Mouse (Mus musculus) 416B (cell line): Measurements from ENCODE around the gene Ptprt.
"Not testable (repeated sequence)": the region's sequence is repeated elsewhere in the genome, so short reads cannot be mapped to it uniquely, and the experiment has no call there.

Experiments
- DNase-seq: peaks from one replicate; pipeline ENCODE4 v3.0.0; 2011; ENCODE audit warnings: low read depth

The Ptprt gene

DNA sequence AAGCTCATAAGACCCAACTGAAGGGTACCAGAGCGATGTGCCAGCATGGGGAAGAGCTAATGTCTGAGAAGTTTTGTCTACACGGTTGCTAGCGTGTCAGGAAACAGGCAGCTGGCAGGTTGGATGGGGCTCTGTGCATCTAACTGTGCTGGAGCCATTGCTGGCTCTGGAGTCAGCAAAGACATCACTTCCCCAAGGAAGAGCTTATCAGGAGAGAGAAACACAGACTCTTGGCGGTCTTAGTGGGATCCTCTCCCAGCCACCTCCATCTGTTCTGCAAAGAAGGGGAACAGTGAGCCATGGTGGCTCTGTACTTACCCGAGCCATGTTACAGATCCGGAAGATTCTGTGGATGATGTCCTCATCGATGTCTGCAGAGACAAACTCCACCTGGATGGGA, 1126.8 kb downstream of the Ptprt start:
- no peak for DNase-seq

DNA sequence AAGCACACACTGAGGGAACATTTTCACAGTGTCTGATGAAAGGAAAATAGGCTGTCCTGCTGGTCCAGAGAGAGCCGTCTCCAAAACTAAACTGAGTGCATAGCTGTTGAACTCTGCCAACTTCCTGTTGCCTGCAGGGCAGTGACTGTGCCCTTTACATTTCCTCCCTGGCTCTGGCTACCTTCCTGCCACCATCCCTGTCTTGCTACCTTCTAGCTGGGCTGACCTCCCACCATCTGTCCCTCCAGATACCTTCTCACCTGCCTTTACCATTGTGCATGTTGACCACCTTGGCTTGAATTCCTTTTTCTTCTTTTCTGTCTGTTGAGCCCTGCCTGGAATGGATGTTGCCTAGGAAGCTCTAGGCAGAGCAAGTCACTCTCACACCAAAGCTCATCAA, 1133.8 kb downstream of the Ptprt start:
- DNase-seq, result no peak

DNA sequence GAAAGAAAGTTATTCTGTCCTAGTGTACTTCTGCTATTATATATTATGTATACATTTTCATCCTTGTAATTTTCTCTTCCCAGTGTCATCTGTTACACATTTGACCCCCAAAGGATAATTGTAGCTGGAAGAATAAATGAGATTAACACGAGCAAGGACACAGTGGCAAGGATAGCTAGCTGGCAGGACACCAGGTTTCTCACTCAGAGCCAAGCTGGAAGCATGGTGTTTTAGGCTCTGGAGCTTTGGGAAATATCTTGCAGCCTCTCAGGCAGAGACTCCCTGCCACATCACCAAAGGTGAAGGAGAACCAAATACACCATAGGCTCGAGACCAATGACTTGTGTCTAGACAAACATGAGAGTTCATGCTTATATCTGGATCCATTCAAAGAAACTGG, 1141.3 kb downstream of the Ptprt start:
- DNase-seq, result no peak

DNA sequence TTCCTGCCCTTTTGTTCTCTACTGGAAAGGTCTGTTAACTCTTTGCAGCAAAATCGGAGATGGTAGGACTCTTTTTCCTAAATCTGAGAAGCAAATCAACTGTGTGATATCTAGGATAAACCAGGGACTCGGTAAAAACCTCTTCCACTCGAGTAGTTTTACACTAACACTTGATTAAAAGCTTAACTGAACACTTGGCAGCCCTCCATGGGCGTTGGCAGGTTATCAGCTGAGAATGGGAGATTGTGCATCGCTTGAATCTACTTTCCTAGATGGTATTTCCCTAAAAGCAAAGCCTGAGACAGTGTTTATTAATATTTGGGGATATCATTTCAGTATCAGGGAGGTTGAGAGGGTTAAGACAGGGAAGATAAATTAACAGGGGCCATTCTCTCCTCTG, 1144.0 kb downstream of the Ptprt start:
- no peak for DNase-seq

DNA sequence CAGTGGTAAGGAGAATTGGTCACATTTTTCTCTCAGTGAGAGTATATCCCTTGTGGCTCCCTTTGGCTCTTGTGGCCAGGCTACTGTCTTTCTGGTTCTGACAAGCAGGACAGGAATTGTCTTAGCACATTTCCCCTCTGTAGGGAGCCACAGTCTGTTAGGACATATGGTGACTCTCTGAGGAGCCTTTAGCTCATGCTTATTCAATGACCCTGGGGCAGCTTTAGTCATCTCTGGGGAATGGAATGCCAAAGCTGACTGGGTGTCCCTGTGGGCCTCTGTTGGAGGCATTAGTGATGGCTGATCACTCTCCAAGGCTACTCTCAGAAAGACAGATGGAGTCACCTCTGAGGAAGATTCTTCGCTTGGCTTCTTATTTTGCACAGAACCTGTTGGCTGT, 1147.7 kb downstream of the Ptprt start:
- DNase-seq, result no peak

DNA sequence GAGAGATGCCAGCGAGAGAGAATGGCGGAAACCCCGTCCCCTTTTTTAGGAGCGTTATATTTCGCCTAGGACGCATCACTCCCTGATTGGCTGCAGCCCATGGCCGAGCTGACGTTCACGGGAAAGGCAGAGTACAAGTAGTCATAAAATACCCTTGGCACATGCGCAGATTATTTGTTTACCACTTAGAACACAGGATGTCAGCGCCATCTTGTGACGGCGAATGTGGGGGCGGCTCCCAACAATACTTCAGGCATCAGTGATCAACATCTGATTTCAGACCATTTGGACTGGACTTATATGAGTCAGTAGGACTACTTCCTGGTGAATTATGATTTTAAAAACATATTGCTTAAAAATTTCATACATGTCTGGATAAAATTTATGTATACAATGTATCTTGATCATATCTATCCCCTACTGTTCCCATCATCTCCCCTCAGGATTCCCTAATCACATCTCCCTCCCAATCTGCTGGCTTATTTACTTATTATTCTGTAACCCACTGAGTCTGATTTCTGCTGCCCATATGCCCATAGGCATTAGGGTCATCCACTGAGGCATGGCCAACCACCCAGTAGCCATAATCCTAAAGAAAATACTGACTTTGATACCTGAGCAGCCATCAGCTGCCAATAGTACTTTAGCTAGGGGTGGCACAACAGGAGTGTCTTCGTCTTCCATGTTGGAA, 1148.9 kb downstream of the Ptprt start:
- not testable (repeated sequence) for DNase-seq

DNA sequence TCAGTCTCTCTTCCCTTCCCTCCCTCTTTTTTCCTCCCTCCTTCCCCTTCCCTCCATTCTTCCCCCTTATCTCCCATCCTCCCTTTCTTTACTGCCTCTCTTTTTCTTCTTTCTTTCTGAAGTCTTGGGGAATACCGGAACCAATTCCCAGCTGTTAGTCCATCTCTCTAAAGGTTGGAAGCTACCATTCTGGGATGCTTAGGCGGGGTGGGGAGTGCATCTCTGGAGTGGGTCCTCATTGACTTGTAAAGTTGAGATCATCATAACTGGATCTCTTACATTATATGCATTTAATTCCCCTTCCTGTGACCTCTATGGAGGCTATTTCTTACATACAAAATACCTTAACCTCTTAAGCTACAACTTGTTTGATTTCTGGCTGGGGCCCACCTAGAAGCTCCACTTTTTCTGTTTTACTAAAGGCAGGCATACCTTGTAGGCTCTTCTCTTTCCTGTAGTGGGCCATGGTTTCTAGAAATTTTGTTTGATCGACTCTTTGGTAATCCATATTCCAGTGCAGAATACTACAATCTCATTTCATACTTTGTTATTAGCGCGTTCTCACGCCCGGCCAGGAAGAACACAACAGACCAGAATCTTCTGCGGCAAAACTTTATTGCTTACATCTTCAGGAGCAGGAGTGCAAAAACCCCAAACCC, 1149.7 kb downstream of the Ptprt start:
- DNase-seq, result no peak

DNA sequence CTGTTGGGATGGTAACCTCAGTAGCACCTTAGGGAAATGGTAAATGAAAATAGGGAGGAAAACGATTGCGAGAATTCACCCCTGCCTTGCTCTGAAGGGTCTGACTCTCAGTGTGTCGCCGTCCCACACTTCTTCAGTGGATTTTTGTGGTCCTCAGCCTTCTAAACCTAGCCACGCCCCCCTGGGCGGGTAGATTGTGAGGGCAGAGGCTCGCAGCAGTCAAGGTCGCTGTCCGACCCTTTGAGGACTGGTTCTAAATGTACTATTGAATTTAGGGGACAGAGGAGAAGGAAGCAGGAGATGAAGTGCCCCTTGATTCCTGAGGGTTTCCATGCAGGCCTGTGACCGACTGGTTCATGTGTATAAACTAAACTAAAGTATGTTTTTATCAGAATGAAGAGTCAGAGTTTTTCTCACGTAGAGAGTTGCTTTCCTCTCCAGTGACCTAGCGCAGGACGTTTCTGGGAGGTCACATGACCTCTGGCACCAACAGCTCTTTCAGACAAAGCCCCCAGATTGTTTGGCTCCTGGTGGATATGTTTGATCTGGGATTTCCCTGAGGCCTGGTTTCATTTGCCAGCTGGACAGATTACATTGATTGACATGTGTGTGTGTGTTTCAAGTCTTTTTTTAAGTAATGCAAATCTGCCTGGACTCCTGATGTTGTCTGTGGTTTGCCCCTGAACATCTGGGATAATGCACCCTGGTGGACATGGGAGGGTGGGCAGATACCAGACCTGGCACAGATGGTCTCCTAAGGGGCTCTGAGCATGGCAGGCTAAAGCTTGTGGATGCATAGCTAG, 1161.6 kb downstream of the Ptprt start:
- no peak for DNase-seq

DNA sequence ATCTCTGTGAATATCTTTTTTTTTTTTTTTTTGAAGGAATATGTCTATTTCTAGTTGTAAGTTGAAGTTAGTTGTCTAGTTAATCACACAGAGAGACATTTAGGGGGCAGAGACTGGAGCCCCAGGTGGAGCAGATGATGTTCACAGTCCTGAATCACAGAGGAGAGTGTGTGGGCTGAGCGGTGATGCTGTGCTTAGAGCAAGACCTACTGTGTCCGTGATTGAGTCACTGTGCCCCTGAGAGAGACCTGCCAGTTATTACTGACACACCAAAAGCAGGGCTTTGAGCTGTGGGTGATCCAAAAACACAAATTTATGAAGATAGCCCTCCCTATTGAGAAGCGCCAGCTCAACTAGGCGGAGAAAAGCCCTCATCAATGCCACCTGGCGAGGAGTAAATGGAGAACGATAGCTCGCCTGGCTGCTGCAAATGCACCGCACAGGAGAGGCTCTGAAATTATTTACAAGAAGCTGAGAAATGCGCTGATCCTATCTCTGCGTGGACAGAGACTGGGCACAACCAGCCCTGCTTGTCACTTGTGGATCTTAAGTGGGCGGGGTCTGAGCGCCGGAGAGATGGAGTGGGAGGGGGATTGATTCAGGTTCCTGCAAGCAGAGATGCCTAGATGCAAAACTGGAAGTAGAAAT, 1162.4 kb downstream of the Ptprt start:
- DNase-seq, result no peak

DNA sequence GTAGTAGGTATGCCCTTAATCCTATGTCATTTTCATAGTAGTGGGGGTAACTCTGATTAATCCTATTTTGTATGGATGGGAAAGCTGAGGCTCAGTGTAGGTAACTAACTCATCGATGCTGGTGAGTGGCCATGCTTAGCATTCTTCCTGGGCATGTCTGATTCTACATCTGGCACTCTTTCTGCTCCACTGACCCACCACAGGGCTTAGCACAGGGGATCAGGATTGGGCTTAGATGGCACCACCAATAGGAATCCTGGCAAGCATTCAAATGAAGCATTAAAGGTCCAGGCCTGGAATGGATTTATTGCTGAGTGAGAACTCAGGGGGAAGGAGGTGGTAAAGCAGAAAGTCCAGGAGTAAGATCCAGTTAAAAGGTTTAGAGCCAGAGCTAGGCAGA, 1179.2 kb downstream of the Ptprt start:
- DNase-seq, result no peak

DNA sequence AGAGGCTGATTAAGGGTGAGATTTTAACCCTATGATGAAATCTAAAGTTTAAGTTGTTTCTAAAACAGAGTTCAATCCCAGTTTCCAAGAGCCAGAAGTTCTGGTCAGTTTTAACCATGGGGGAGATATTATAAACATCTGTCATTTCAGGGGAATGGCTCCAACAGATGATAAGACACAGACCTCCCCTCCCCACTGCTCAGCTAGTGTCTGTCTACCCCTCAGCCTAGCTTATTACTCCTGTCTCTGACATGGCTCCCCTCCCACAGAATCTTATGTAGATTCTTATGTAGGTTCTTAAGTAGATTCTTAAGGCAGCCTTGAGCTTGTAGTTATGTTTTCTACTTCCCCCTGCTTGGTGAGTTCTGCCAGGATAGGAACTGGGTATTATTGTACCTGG, 1180.5 kb downstream of the Ptprt start:
- no peak for DNase-seq
